Mouse (Mus musculus): ENCODE measurements around the gene Csf3r. TPM values are rescaled to one million over a fixed set of nuclear protein-coding genes. Genes with fewer than 3 reads are reported as not detected.
A peak's percentile ranks its signal among the peaks of the same experiment; 100 is the strongest.
"Not testable (repeated sequence)": the region's sequence is repeated elsewhere in the genome, so short reads cannot be mapped to it uniquely, and the experiment has no call there.

The Csf3r gene
- 1 to 10 TPM in 1 of 2 experiments, under 1 TPM in 1; 0.66 to 1.1 TPM for total RNA-seq (2021)

GRCm38 (mm10) chr4:126024303-126024900, at the start of gene Csf3r:
Gene Csf3r, plus strand, starts transcription at chr4:126024550.
- intact Hi-C loops (cut with DNase I) = no loop called here
- DNase-seq = no peak

GRCm38 (mm10) chr4:125977768-125978167, 46.6 kb upstream of the Csf3r start:
- DNase-seq = peak; percentile 20
- intact Hi-C loops (cut with DNase I) = no loop called here

GRCm38 (mm10) chr4:125983279-125983678, 41.1 kb upstream of the Csf3r start:
- intact Hi-C loops (cut with DNase I) = no loop called here
- DNase-seq = no peak

- intact Hi-C loops (cut with DNase I); DNase-seq: not testable (repeated sequence)
Observed at GRCm38 (mm10) chr4:125985703-125986102, 38.6 kb upstream of the Csf3r start.

- intact Hi-C loops (cut with DNase I) = no loop called here
- DNase-seq = peak; percentile 26
Observed at GRCm38 (mm10) chr4:125987071-125987470, 37.3 kb upstream of the Csf3r start.

- intact Hi-C loops (cut with DNase I) = no loop called here
- DNase-seq = no peak
Observed at GRCm38 (mm10) chr4:125989061-125989460, 35.3 kb upstream of the Csf3r start.

GRCm38 (mm10) chr4:125990143-125990542, 34.2 kb upstream of the Csf3r start:
- intact Hi-C loops (cut with DNase I) = no loop called here
- peak; percentile 87 for DNase-seq

GRCm38 (mm10) chr4:125992206-125992605, 32.1 kb upstream of the Csf3r start:
- DNase-seq = no peak
- intact Hi-C loops (cut with DNase I) = no loop called here

- intact Hi-C loops (cut with DNase I) = no loop called here
- no peak for DNase-seq
Observed at GRCm38 (mm10) chr4:125992906-125993305, 31.4 kb upstream of the Csf3r start.

- DNase-seq = no peak
- intact Hi-C loops (cut with DNase I) = no loop called here
Observed at GRCm38 (mm10) chr4:125996576-125996975, 27.8 kb upstream of the Csf3r start.

- DNase-seq = no peak
- intact Hi-C loops (cut with DNase I) = no loop called here
Observed at GRCm38 (mm10) chr4:125997826-125998225, 26.5 kb upstream of the Csf3r start.

- intact Hi-C loops (cut with DNase I) = no loop called here
- no peak for DNase-seq
Observed at GRCm38 (mm10) chr4:126001311-126002199, 22.8 kb upstream of the Csf3r start.

- no peak for DNase-seq
- intact Hi-C loops (cut with DNase I) = no loop called here
Observed at GRCm38 (mm10) chr4:126017676-126018332, 6.5 kb upstream of the Csf3r start.

GRCm38 (mm10) chr4:126018966-126019538, 5.3 kb upstream of the Csf3r start:
- intact Hi-C loops (cut with DNase I) = no loop called here
- no peak for DNase-seq

GRCm38 (mm10) chr4:126025801-126026200, 1.5 kb downstream of the Csf3r start:
- DNase-seq = no peak
- intact Hi-C loops (cut with DNase I) = no loop called here

GRCm38 (mm10) chr4:126027980-126028379, 3.6 kb downstream of the Csf3r start:
- no peak for DNase-seq
- intact Hi-C loops (cut with DNase I) = no loop called here

GRCm38 (mm10) chr4:126029042-126029441, 4.7 kb downstream of the Csf3r start:
- intact Hi-C loops (cut with DNase I) = no loop called here
- no peak for DNase-seq

- intact Hi-C loops (cut with DNase I) = no loop called here
Observed at GRCm38 (mm10) chr4:126030705-126031104, 6.4 kb downstream of the Csf3r start.

GRCm38 (mm10) chr4:126035413-126035812, 11.1 kb downstream of the Csf3r start:
- DNase-seq = no peak
- intact Hi-C loops (cut with DNase I) = no loop called here

More at GRCm38 (mm10) chr4:126030705-126031104, 6.4 kb downstream of the Csf3r start:
- DNase-seq = no peak

- DNase-seq = peak; percentile 85
- intact Hi-C loops (cut with DNase I) = no loop called here
Observed at GRCm38 (mm10) chr4:126046851-126047585, 22.7 kb downstream of the Csf3r start, which contains the start of gene Mrps15. Gene Mrps15, plus strand, starts transcription at chr4:126046925.
